Mouse (Mus musculus) kidney, embryonic 14.5 days (tissue): ENCODE results near the gene Arhgap29. TPM values are rescaled to one million over a fixed set of nuclear protein-coding genes. Genes with fewer than 3 reads are reported as not detected.
A peak's percentile ranks its signal among the peaks of the same experiment; 100 is the strongest.

Source experiments
- ATAC-seq: fragments of 200-750 bp; cut with Nextera tagmentation; 2 replicates; pipeline ENCODE4 v1.8.0; 2017; ENCODE audit warnings: moderate number of reproducible peaks, mild to moderate bottlenecking, moderate TSS enrichment, moderate library complexity; ENCODE audit not compliant: low FRiP score, low TSS enrichment
- H3K27ac ChIP-seq: fragments of 300-500 bp; sonication (generic); 2 replicates; pipeline ENCODE4 v1.5.1; 2014; ENCODE audit warnings: low read depth, mild to moderate bottlenecking, low read length, moderate library complexity, mixed read lengths
- H3K27me3 ChIP-seq: fragments of 300-500 bp; sonication (generic); 2 replicates; pipeline ENCODE4 v1.6.1; 2014; ENCODE audit warnings: mild to moderate bottlenecking, low read length; ENCODE audit not compliant: control insufficient read depth, insufficient read depth
- H3K36me3 ChIP-seq: fragments of 300-500 bp; sonication (generic); 2 replicates; pipeline ENCODE4 v1.6.1; 2014; ENCODE audit warnings: low read length, mixed read lengths; ENCODE audit not compliant: control insufficient read depth, insufficient read depth
- H3K4me1 ChIP-seq: fragments of 300-500 bp; sonication (generic); 2 replicates; pipeline ENCODE4 v1.6.1; 2014; ENCODE audit warnings: low read length, mixed read lengths; ENCODE audit not compliant: control insufficient read depth, insufficient read depth
- H3K4me2 ChIP-seq: fragments of 300-500 bp; sonication (generic); replicated peaks from 2 replicates; pipeline ENCODE4 v1.6.1; 2014; ENCODE audit warnings: low read depth, mild to moderate bottlenecking, low read length
- H3K4me3 ChIP-seq: fragments of 300-500 bp; sonication (generic); 2 replicates; pipeline ENCODE4 v1.5.1; 2014; ENCODE audit warnings: mild to moderate bottlenecking, low read length
- H3K9ac ChIP-seq: fragments of 300-500 bp; sonication (generic); 2 replicates; pipeline ENCODE4 v1.6.1; 2014; ENCODE audit warnings: low read depth, mild to moderate bottlenecking, low read length, moderate library complexity
- H3K9me3 ChIP-seq: fragments of 300-500 bp; sonication (generic); 2 replicates; pipeline ENCODE4 v1.6.1; 2016; ENCODE audit warnings: low read length; ENCODE audit not compliant: control insufficient read depth
- WGBS: fragments of 180-500 bp; shearing (Covaris S2); extraction: QIAGEN DNeasy Blood & Tissue Kit; methylation state at CpG from one replicate; pipeline ENCODE4 v1.1.7; 2014; 5-methylcytosine and 5-hydroxymethylcytosine counted together
- polyA plus RNA-seq: library from polyadenylated mRNA; unstranded; fragments of >200 nt; fragmentation: Nextera tagmentation; extraction: Ambion mirVana; gene quantifications from 2 replicates; pipeline ENCODE4 v1.2.1, GENCODE M21; 2014

Gene Arhgap29
- polyA plus RNA-seq, 1 experiment from 2014 or later: 49.7 TPM

DNA sequence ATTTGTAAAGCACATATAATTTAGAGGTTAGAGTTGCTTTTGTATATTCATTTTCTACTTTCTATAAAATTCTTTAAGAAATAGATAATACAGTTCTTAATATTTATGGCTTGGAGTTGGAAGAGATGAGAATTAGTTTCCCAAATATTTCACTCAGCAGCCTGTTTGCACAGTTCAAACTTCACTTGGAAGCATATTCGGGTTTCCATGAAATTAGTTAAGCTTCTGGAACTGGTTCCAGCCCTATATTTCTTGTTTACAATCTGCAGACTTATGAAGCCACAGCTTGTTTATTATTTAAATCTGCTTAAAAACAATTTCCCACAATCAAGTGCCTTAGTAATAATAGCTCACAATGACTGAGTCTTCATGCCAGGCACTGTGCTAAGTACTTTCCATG is 17.1 kb downstream of the Arhgap29 start:
- no peaks in the 10 kb centered on the region; the same call in 1 of the 2 replicates for H3K27me3 ChIP-seq
- no peaks in the 10 kb centered on the region for H3K36me3 ChIP-seq
- no peak overlapping the region for H3K27ac ChIP-seq
- no peak overlapping the region; the same call in 1 of the 2 replicates for H3K9ac ChIP-seq
- 64% methylated on average over 1 of the region's 1 CpGs for WGBS
- peak overlapping the region; percentile 65; the same call in 1 of the 2 replicates for H3K4me3 ChIP-seq
- no peaks in the 10 kb centered on the region for H3K9me3 ChIP-seq
- H3K4me1 ChIP-seq: no peaks in the 10 kb centered on the region
- no peak for ATAC-seq
- H3K4me2 ChIP-seq: peak overlapping the region; percentile 68

DNA sequence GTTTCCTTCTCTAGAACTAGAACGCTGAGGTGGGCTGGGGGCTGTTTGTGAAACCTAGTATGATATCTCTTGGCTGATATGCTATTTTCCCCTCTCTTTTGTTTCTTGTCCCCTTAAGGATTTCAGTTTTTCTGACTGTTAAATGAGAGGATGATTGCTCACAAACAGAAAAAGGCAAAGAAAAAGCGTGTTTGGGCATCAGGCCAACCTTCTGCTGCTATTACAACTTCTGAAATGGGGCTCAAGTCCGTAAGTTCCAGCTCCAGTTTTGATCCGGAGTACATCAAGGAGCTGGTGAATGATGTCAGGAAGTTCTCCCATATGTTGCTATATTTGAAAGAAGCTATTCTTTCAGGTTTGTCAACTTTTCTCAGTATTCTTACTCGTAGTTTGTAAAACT is 21.4 kb downstream of the Arhgap29 start:
- no peaks in the 10 kb centered on the region for H3K4me1 ChIP-seq
- H3K9me3 ChIP-seq: no peaks in the 10 kb centered on the region
- no peaks in the 10 kb centered on the region for H3K36me3 ChIP-seq
- no peak overlapping the region for H3K9ac ChIP-seq
- H3K4me2 ChIP-seq: no peak overlapping the region
- no peaks in the 10 kb centered on the region; the same call in 1 of the 2 replicates for H3K27me3 ChIP-seq
- ATAC-seq: no peak
- 63% methylated on average over 5 of the region's 5 CpGs for WGBS
- H3K27ac ChIP-seq: no peak overlapping the region
- H3K4me3 ChIP-seq: no peak overlapping the region

DNA sequence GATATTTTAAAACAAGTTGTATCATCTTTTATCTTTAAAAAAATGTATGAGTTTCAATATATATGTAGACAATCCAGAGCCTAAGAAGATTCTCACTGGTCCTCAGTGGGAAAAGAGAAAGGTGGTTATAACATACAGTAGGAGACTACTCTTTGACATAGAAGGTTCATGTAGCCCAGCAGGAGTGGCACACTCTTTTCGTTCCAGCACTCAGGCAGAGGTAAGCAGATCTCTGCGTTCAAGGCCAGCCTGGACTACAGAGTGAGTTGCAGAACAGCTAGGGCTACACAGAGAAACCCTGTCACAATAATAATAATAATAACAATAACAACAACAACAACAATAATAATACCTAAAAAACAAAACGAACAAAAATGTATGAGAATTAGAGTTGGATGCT is 23.0 kb downstream of the Arhgap29 start:
- Histone ChIP-seq H3K9me3 (no peaks in the 10 kb centered on the region), H3K9ac (no peak overlapping the region), H3K4me1 (no peaks in the 10 kb centered on the region), H3K4me3 (no peak overlapping the region), H3K27me3 (no peaks in the 10 kb centered on the region), H3K27ac (no peak overlapping the region), H3K4me2 (no peak overlapping the region), H3K36me3 (no peaks in the 10 kb centered on the region)
- 87% methylated on average over 3 of the region's 3 CpGs for WGBS
- no peak for ATAC-seq

DNA sequence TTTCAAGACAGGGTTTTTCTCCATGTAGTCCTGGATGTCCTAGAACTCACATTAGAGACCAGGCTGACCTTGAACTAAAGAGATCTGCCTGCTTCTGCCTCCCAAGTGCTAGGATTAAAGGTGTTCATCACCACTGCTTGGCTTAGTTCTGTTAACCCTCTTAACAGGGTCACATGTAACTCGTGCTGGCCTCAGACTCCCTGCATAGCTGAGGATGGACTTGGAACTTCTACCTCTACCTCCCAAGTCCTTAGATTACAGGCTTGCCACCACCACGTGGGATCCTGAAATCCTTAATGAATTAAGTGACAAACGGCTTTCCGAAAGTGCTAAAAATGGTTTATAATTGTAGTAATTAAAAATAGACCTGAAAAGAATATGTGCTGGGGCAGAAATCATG is 29.0 kb downstream of the Arhgap29 start:
- 77% methylated on average over 4 of the region's 4 CpGs for WGBS
- H3K36me3 ChIP-seq: no peaks in the 10 kb centered on the region
- H3K27me3 ChIP-seq: no peaks in the 10 kb centered on the region
- H3K4me1 ChIP-seq: no peaks in the 10 kb centered on the region
- no peak overlapping the region for H3K4me2 ChIP-seq
- ATAC-seq: no peak
- no peak overlapping the region for H3K9ac ChIP-seq
- no peak overlapping the region for H3K4me3 ChIP-seq
- no peaks in the 10 kb centered on the region for H3K9me3 ChIP-seq
- no peak overlapping the region for H3K27ac ChIP-seq

DNA sequence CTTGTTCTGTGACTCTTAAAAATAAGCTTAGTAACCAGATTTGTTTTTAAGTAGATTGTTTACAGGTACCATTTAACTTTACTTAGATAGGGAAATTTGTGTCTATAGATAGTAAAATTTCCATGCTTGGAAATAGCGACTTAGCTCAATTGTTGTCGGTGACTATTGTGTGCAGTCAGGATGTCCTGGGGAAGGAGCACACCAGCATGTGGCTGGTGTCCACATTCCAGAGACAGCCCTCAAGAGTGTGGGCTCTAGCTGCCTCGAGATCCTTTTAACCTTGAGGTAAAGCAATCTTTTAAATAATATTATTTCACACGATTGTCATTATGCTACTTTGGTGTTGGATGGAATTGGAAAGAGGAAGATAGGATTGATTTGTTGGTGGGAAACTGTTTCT is 30.1 kb downstream of the Arhgap29 start:
- no peak overlapping the region for H3K4me2 ChIP-seq
- no peaks in the 10 kb centered on the region for H3K4me1 ChIP-seq
- WGBS: 78% methylated on average over 4 of the region's 4 CpGs
- H3K36me3 ChIP-seq: no peaks in the 10 kb centered on the region
- no peaks in the 10 kb centered on the region for H3K9me3 ChIP-seq
- H3K27me3 ChIP-seq: no peaks in the 10 kb centered on the region
- no peak overlapping the region; the same call in 1 of the 2 replicates for H3K27ac ChIP-seq
- ATAC-seq: no peak
- H3K4me3 ChIP-seq: no peak overlapping the region
- no peak overlapping the region for H3K9ac ChIP-seq

DNA sequence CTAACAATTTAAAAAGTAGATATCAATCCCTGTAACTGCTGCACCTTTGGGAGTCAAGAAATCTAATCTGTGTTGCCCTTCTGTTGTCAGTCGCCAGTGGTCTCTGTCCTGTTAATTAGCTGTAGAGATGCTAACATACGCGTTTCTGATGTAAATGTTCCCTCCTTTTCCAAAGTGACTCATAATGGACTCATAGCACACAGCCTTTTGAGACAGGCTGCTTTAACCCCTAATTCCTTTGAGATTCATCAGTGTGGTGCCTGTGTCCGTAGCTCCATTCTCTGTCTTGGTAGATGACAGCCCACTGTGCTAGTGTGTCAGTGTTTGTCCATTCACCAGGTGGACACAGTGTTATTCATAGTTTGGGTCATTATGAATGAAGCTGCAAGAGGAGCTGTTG is 42.8 kb downstream of the Arhgap29 start:
- peaks cover 16% of the 10 kb centered on the region; the same call in 1 of the 2 replicates for H3K36me3 ChIP-seq
- H3K27ac ChIP-seq: no peak overlapping the region
- H3K4me1 ChIP-seq: no peaks in the 10 kb centered on the region
- H3K4me3 ChIP-seq: no peak overlapping the region
- 86% methylated on average over 4 of the region's 4 CpGs for WGBS
- H3K9ac ChIP-seq: no peak overlapping the region
- no peaks in the 10 kb centered on the region for H3K9me3 ChIP-seq
- no peaks in the 10 kb centered on the region for H3K27me3 ChIP-seq
- no peak overlapping the region for H3K4me2 ChIP-seq
- no peak for ATAC-seq

DNA sequence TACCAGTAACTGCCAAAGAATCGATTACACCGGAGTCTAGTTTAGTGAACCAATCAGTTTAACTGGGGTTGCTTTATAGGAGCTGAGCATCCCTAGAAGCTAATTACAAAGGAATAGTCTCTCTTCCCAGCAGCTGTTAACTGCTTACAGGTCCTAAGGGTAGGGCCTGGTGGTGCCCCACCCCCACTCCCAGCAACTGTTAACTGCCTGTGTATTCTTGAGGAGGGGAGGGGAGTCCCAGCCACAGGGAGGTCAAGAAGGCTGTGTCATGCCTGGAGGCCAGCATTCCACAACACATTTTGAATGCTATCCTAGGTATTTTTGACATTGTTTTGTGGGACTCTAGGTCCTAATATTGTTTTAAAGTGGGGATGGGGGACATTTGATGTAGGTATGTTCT is 47.6 kb downstream of the Arhgap29 start:
- 47% methylated on average over 2 of the region's 2 CpGs for WGBS
- no peak overlapping the region for H3K27ac ChIP-seq
- no peaks in the 10 kb centered on the region for H3K9me3 ChIP-seq
- H3K4me2 ChIP-seq: no peak overlapping the region
- ATAC-seq: no peak
- no peaks in the 10 kb centered on the region for H3K4me1 ChIP-seq
- H3K27me3 ChIP-seq: no peaks in the 10 kb centered on the region
- H3K9ac ChIP-seq: no peak overlapping the region
- peaks cover 13% of the 10 kb centered on the region; the same call in 1 of the 2 replicates for H3K36me3 ChIP-seq
- H3K4me3 ChIP-seq: no peak overlapping the region

DNA sequence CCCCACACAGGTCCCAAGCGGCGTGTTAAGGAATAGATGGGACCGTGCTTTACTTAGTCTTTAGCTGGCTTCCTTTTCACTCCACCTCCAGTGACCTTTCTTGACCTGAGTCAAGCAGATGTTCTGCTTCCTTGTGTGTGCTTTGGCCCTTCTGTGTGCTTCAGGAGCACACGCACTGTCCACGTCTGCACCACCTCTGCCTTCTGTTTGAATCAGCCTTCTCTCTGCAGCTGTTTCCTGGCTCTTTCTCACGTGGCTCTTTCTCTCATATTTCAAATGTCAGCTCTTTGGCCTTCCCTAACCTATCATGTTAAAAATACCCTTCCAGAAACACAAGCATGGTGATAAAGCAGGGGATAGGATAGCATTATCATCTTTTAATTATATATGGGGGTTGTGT is 49.2 kb downstream of the Arhgap29 start:
- peaks cover 13% of the 10 kb centered on the region; the same call in 1 of the 2 replicates for H3K36me3 ChIP-seq
- ATAC-seq: no peak
- H3K4me2 ChIP-seq: no peak overlapping the region
- no peak overlapping the region for H3K9ac ChIP-seq
- no peak overlapping the region for H3K4me3 ChIP-seq
- 42% methylated on average over 6 of the region's 6 CpGs for WGBS
- H3K27ac ChIP-seq: no peak overlapping the region
- H3K9me3 ChIP-seq: no peaks in the 10 kb centered on the region
- no peaks in the 10 kb centered on the region for H3K27me3 ChIP-seq
- no peaks in the 10 kb centered on the region for H3K4me1 ChIP-seq

DNA sequence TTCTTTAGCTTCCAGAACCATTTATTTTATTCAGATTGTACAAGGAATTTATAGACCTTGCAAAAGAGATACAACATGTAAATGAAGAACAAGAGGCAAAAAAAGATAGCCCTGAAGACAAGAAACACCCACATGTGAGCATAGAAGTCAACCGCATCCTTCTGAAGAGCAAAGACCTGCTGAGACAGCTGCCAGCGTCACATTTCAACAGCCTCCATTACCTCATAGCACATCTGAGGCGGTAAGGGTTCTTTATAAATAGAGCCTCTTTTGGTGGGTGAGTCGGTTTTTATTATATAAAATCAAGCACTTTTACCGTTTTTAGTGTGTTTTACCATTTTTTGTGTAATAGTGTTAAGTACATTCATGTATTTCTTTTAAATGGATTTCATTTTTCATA is 57.5 kb downstream of the Arhgap29 start:
- Histone ChIP-seq H3K27me3 (no peaks in the 10 kb centered on the region), H3K4me1 (no peaks in the 10 kb centered on the region), H3K9ac (no peak overlapping the region), H3K4me3 (no peak overlapping the region), H3K4me2 (no peak overlapping the region), H3K36me3 (peaks cover 42% of the 10 kb centered on the region), H3K9me3 (no peaks in the 10 kb centered on the region), H3K27ac (no peak overlapping the region)
- ATAC-seq: no peak
- 92% methylated on average over 5 of the region's 5 CpGs for WGBS
